Mouse (Mus musculus): ENCODE data around the gene Clk2.

DNA sequence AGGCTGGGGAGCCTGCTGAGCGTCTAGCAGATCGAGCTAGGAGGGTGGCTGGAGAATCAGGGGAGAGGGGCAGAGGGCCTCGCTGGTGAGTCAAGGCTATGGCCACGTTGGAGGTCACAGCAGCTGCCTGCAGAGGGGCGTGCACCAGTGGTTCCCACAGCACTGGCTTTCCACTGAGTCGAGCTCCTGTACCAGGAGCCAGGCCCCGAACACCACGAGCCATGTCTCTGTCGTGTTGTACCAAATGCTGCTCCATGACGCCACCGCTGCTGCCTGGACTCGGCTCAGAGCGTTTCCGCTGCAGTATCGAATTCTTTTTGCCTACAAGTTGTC, 16.6 kb upstream of the Clk2 start:
- TF ChIP-seq POLR2A (IDR thresholded peaks at IDR 0.05; ENCODE audit: low read depth, low read length) (no peak), CTCF (IDR thresholded peaks at IDR 0.05; ENCODE audit: borderline replicate concordance, insufficient read depth, low read length) (no peak)
